Mouse (Mus musculus) neural tube, embryonic 11.5 days (tissue): ENCODE measurements around the gene Mcam. TPM values are rescaled to one million over a fixed set of nuclear protein-coding genes. Genes with fewer than 3 reads are reported as not detected.

Source experiments
- ATAC-seq: fragments of 200-750 bp; cut with Nextera tagmentation; 2 replicates; pipeline ENCODE4 v1.8.0; 2017; ENCODE audit warnings: moderate number of reproducible peaks, mild to moderate bottlenecking, moderate TSS enrichment, moderate library complexity; ENCODE audit not compliant: insufficient read depth, low FRiP score, low TSS enrichment
- DNase-seq: peaks from one replicate; pipeline ENCODE4 v3.0.0-alpha.2; 2015; ENCODE audit warnings: low spot score
- H3K27ac ChIP-seq: fragments of 300-500 bp; sonication (generic); 2 replicates; pipeline ENCODE4 v1.5.1; 2014; ENCODE audit warnings: low read depth, mild to moderate bottlenecking, low read length
- H3K27me3 ChIP-seq: fragments of 300-500 bp; sonication (generic); 2 replicates; pipeline ENCODE4 v1.6.1; 2014; ENCODE audit warnings: mild to moderate bottlenecking, low read length, mixed read lengths; ENCODE audit not compliant: control insufficient read depth, insufficient read depth
- H3K36me3 ChIP-seq: fragments of 300-500 bp; sonication (generic); 2 replicates; pipeline ENCODE4 v1.6.1; 2014; ENCODE audit warnings: mild to moderate bottlenecking, low read length, moderate library complexity, mixed read lengths; ENCODE audit not compliant: control insufficient read depth, insufficient read depth
- H3K4me1 ChIP-seq: fragments of 300-500 bp; sonication (generic); 2 replicates; pipeline ENCODE4 v1.6.1; 2014; ENCODE audit warnings: low read length, mixed read lengths; ENCODE audit not compliant: control insufficient read depth, insufficient read depth
- H3K4me2 ChIP-seq: fragments of 300-500 bp; sonication (generic); 2 replicates; pipeline ENCODE4 v1.6.1; 2014; ENCODE audit warnings: low read depth, mild to moderate bottlenecking, moderate library complexity
- H3K4me3 ChIP-seq: fragments of 300-500 bp; sonication (generic); 2 replicates; pipeline ENCODE4 v1.5.1; 2014; ENCODE audit warnings: low read depth, low read length
- H3K9ac ChIP-seq: fragments of 300-500 bp; sonication (generic); 2 replicates; pipeline ENCODE4 v1.6.1; 2014; ENCODE audit warnings: mild to moderate bottlenecking, low read length
- H3K9me3 ChIP-seq: fragments of 300-500 bp; sonication (generic); 2 replicates; pipeline ENCODE4 v1.6.1; 2016; ENCODE audit warnings: low read length; ENCODE audit not compliant: control insufficient read depth
- WGBS: fragments of 180-500 bp; shearing (Covaris S2); extraction: QIAGEN DNeasy Blood & Tissue Kit; methylation state at CpG from one replicate; pipeline ENCODE4 v1.1.7; 2014; 5-methylcytosine and 5-hydroxymethylcytosine counted together
- polyA plus RNA-seq: library from polyadenylated mRNA; unstranded; fragments of >200 nt; fragmentation: Nextera tagmentation; extraction: Ambion mirVana; gene quantifications from 2 replicates; pipeline ENCODE4 v1.2.1, GENCODE M21; 2014

The Mcam gene
- polyA plus RNA-seq, 1 experiment from 2014 or later = 15.0 TPM

DNA sequence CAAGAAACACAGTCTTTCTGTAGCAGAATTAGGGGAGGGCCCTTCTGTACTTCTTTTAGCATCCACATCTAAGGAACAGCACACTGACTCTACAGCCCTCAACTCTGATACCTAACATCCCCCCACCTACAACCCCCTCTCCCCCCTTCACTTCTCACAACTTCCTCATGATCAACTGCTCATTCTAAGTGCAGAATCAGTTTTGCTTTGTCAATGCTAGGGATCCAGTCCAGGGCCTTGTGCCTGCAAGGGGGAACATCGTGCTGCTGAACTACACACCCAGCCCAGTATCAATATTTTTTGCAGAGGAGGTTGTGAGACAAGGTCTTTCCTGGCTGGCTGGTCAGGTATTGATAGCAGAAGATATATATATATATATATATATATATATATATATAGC is 41.7 kb downstream of the Mcam start:
- DNase-seq (no peak), ATAC-seq (no peak)
- no peak overlapping the region for H3K27ac ChIP-seq
- WGBS = 96% methylated on average over 1 of the region's 1 CpGs
- no peak overlapping the region for H3K4me3 ChIP-seq
- no peak overlapping the region for H3K4me2 ChIP-seq
- peaks cover 2% of the 10 kb centered on the region; the same call in 1 of the 2 replicates for H3K36me3 ChIP-seq
- no peak overlapping the region for H3K9ac ChIP-seq
- H3K27me3 ChIP-seq = no peaks in the 10 kb centered on the region
- H3K9me3 ChIP-seq = no peaks in the 10 kb centered on the region
- H3K4me1 ChIP-seq = no peaks in the 10 kb centered on the region

DNA sequence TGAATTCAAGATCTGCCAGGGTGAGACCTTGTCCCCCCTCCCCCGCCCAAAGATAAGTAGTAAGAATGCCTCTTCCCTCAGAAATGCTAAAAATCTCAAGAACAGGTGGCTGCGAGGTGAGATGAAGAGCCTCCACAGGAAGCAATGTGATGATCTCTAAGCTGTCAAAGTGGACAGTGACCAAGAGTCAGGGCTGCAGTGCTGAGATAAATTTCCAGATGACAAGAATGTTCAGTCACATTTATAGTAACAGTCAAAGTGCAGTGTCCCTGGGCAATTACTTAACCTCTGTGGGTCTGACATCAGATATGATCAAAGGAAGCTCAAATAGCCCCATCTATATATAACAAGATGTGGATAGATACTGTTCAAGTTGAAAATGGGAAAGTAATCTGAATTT is 43.1 kb downstream of the Mcam start:
- no peaks in the 10 kb centered on the region for H3K27me3 ChIP-seq
- H3K9me3 ChIP-seq = no peaks in the 10 kb centered on the region
- H3K9ac ChIP-seq = no peak overlapping the region
- H3K27ac ChIP-seq = no peak overlapping the region
- DNase-seq (no peak), ATAC-seq (no peak)
- whole genome bisulfite sequencing = 92% methylated on average over 2 of the region's 2 CpGs
- no peaks in the 10 kb centered on the region; the same call in 1 of the 2 replicates for H3K36me3 ChIP-seq
- no peak overlapping the region for H3K4me2 ChIP-seq
- H3K4me3 ChIP-seq = no peak overlapping the region
- H3K4me1 ChIP-seq = no peaks in the 10 kb centered on the region

DNA sequence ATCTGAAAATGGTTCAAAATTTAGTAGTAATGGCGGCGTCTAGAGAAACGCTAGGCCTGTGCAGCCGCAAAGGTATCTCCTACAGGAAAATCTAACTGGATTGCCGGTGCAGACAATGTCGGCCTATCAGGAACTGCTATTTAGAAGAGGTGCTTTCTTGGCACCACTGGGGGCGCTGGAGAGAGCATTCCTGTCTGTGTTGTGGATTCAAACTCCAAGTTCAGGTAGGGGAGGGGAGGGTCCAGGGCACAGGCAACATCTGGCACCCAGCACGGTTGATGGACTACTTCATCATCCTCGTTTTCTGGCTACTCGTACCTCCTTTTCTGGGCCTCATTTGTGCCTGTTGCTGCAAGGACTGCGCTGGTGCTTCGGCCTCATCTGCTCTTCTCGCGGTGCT is 44.1 kb downstream of the Mcam start:
- H3K9me3 ChIP-seq = no peaks in the 10 kb centered on the region
- H3K4me1 ChIP-seq = no peaks in the 10 kb centered on the region
- DNase-seq (peak; percentile 23), ATAC-seq (no peak)
- no peak overlapping the region for H3K4me2 ChIP-seq
- no peak overlapping the region for H3K9ac ChIP-seq
- no peak overlapping the region for H3K4me3 ChIP-seq
- no peak overlapping the region for H3K27ac ChIP-seq
- WGBS = 88% methylated on average over 14 of the region's 14 CpGs
- no peaks in the 10 kb centered on the region; the same call in 1 of the 2 replicates for H3K36me3 ChIP-seq
- H3K27me3 ChIP-seq = no peaks in the 10 kb centered on the region

DNA sequence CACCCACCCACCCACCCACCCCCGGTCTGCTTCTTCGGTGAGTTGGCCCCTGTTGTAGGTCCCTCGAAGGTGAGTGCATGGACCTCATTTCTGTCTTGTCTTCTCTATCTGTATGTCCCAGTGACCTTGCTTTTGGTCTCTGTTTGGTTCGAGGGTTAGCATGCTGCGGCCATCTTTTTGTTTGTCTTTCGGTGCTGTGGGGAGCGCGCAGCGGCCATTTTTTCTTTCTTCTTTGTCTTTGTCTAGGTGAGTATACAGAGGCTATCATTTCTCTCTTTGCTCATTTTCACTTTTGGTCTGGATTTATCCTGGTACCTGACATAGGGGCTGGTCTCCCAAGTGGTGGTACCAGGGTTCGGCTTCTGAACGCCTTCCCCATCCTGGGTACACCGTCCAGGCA is 44.5 kb downstream of the Mcam start:
- Histone ChIP-seq H3K4me1 (no peaks in the 10 kb centered on the region), H3K27me3 (no peaks in the 10 kb centered on the region), H3K9ac (no peak overlapping the region), H3K9me3 (no peaks in the 10 kb centered on the region), H3K36me3 (no peaks in the 10 kb centered on the region; the same call in 1 of the 2 replicates), H3K4me2 (no peak overlapping the region), H3K27ac (no peak overlapping the region), H3K4me3 (no peak overlapping the region)
- no peak for ATAC-seq
- WGBS = 97% methylated on average over 12 of the region's 12 CpGs
- DNase-seq = no peak

DNA sequence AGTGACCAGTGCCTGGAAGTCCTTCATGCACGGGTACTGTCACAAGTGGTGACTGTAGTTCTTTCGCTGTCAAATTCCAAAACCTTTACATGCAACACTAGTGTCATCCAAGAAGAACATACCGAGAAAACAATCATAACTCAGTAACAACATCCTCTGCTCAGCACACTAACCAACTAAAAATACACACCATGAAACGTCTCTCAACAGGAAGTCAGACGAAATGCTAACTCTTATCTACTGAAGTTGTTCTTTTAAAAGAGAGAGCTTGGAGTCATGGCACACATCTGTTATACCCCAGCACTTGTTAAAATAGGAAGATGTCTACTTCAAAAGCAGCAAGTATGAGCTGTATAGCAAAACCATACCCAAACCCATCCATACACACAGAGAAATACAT is 47.3 kb downstream of the Mcam start:
- Histone ChIP-seq H3K4me1 (no peaks in the 10 kb centered on the region), H3K9me3 (no peaks in the 10 kb centered on the region), H3K4me2 (no peak overlapping the region), H3K4me3 (no peak overlapping the region), H3K36me3 (no peaks in the 10 kb centered on the region; the same call in 1 of the 2 replicates), H3K27ac (no peak overlapping the region), H3K9ac (no peak overlapping the region), H3K27me3 (no peaks in the 10 kb centered on the region)
- DNase-seq (no peak), ATAC-seq (no peak)
- WGBS = 93% methylated on average over 5 of the region's 5 CpGs

DNA sequence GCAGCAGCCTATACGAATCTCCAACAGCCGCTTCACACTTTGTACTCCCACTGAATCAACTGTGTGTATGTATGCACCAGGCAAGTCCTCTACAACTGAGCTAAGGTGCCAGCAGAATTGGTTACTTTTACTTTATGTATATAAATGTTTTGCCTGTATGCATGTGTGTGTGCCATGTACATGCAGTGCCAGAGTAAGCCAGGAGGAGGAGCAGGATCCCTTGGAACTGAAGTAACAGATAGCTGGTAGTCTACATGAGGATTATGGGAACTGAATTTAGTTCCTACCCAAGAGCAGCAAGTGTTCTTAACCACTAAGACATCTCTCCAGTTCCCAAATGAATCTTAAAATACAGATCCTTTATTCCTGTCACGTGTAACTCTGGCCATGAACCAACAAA is 48.0 kb downstream of the Mcam start:
- no peak overlapping the region for H3K4me2 ChIP-seq
- no peaks in the 10 kb centered on the region for H3K9me3 ChIP-seq
- no peaks in the 10 kb centered on the region for H3K27me3 ChIP-seq
- no peak overlapping the region for H3K4me3 ChIP-seq
- DNase-seq (no peak), ATAC-seq (no peak)
- H3K9ac ChIP-seq = no peak overlapping the region
- no peaks in the 10 kb centered on the region; the same call in 1 of the 2 replicates for H3K36me3 ChIP-seq
- WGBS = 92% methylated on average over 3 of the region's 3 CpGs
- H3K27ac ChIP-seq = no peak overlapping the region
- no peaks in the 10 kb centered on the region for H3K4me1 ChIP-seq

DNA sequence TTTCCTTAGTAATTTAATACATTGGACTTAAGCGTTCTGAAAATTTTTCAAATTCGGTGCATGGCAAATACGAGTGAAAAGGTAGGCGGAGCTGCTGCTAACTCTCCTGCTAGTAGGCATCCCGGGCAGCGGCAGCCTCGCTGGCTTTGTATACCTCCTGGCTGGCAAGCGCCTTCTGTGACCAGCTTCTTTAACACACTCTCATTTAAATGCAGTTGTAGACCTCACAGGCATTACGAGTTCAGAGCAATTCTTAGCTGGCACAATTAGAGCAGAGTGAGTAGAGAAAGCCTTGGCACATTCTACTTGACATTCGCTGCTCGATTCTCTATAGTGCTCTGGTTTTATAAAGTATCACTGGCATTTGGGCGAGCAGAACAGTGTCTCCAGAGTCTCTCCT is 54.0 kb downstream of the Mcam start:
- H3K4me2 ChIP-seq = no peak overlapping the region
- H3K9me3 ChIP-seq = no peaks in the 10 kb centered on the region
- no peak overlapping the region for H3K27ac ChIP-seq
- H3K4me1 ChIP-seq = no peaks in the 10 kb centered on the region
- WGBS = 84% methylated on average over 12 of the region's 12 CpGs
- ATAC-seq = no peak
- no peak for DNase-seq
- no peak overlapping the region for H3K9ac ChIP-seq
- no peaks in the 10 kb centered on the region for H3K36me3 ChIP-seq
- H3K27me3 ChIP-seq = no peaks in the 10 kb centered on the region
- no peak overlapping the region for H3K4me3 ChIP-seq

DNA sequence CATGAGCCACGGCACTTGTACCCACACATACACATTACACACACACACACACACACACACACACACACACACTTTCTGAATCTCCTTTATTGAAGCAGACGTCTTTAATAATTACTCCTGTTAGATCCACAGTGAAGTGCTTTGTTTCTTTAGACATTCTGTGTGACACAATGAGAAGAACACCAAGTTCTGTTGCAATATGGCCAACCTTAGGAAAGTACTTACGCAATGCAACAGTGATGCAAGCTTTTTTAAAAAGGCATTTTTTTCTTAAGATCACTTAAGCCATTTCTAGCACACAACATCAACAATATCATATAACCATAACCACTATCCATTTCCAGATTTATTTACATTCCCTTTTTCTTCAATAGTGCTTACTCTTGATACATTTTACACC is 56.9 kb downstream of the Mcam start:
- 85% methylated on average over 3 of the region's 3 CpGs for WGBS
- ATAC-seq = no peak
- Histone ChIP-seq H3K9me3 (no peaks in the 10 kb centered on the region), H3K9ac (no peak overlapping the region), H3K27ac (no peak overlapping the region), H3K4me1 (no peaks in the 10 kb centered on the region), H3K4me2 (no peak overlapping the region), H3K4me3 (no peak overlapping the region), H3K27me3 (no peaks in the 10 kb centered on the region), H3K36me3 (no peaks in the 10 kb centered on the region)
- no peak for DNase-seq

DNA sequence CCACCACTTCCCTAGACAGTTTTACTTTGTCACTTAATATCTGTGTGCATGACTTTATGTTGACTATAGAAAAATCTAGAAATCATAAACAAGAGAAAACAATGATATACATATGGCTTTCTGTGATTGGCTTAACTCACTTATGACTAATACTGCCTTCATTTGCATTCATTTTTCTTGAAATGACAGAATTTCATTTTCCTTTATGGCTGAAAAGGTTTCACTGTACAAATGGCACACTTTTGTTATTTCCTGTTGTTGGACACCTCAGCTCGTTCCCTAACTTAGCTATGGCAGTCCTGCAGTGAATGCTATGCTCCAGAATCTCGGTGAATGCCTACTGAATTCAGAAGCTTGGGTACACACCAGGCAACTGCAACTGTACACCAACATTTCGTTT is 58.0 kb downstream of the Mcam start:
- 93% methylated on average over 3 of the region's 3 CpGs for WGBS

More for the DNA sequence above, 58.0 kb downstream of the Mcam start:
- H3K9ac ChIP-seq = no peak overlapping the region
- DNase-seq (no peak), ATAC-seq (no peak)
- H3K27me3 ChIP-seq = no peaks in the 10 kb centered on the region
- H3K4me3 ChIP-seq = no peak overlapping the region
- H3K27ac ChIP-seq = no peak overlapping the region
- H3K4me2 ChIP-seq = no peak overlapping the region
- H3K4me1 ChIP-seq = no peaks in the 10 kb centered on the region
- H3K36me3 ChIP-seq = no peaks in the 10 kb centered on the region
- H3K9me3 ChIP-seq = no peaks in the 10 kb centered on the region
